Mouse (Mus musculus): Measurements from ENCODE around the gene Cdc45. TPM values are rescaled to one million over a fixed set of nuclear protein-coding genes. Genes with fewer than 3 reads are reported as not detected.

Cdc45 gene
- total and polyA plus RNA-seq, 3 experiments, result 87.4 to 90.2 TPM; not detected in 1

DNA sequence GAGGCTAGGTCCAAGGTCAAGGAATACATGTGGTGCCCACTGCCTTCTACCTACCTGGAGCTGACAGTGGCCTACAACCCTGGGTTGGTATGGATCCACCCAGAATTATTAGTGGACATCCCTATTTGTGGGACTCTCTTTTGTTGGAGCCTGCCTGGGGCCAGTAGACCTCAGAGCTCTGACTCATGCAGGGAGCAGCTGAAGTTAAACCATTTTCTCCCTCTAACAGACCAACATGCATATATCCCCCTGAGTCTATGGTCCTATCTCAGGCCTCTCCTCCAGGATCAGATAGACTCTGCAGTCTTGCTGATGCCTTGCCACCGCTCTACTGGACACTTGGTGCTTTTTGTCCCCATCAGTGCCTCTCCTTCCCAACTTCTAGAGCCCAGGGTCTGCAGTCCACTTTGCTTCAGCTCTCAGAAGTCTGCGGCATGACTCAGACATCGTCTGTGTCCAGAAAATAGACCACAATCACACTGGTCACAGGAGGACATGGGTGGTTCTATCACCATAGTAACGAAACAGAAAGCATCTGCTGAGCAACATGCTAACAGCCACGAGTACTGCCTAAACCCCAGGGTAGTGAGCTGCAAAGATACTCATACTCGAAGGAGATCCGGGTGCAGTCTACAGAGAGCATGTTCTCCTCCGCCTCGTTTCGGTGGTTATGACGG lies 16.4 kb downstream of the Cdc45 start:
- Histone ChIP-seq H3K79me2 (ENCODE audit: control insufficient read depth, insufficient read depth, low read length, poor library complexity) (no peaks in the 10 kb centered on the region), H3K27me3 (ENCODE audit: control insufficient read depth in 1 of 2, insufficient read depth in 2 of 2, low read length in 2 of 2) (no peaks in the 10 kb centered on the region), H3K4me1 (ENCODE audit: control insufficient read depth in 1 of 2, insufficient read depth in 2 of 2, low read length in 2 of 2) (no peaks in the 10 kb centered on the region), H3K9ac (ENCODE audit: control insufficient read depth, low read depth, low read length, poor library complexity, severe bottlenecking) (no peak overlapping the region), H3K36me3 (ENCODE audit: control insufficient read depth in 1 of 2, insufficient read depth in 2 of 2, low read length in 2 of 2) (peaks cover 0 to 11% of the 10 kb centered on the region in 2 experiments; a peak in 2 of 4 replicates), H3K4me3 (ENCODE audit: control insufficient read depth in 1 of 2, insufficient read depth in 1 of 2, low read depth in 2 of 2, low read length in 2 of 2) (no peak overlapping the region), H3K9me3 (replicated peaks; ENCODE audit: insufficient read depth, low read length) (no peaks in the 10 kb centered on the region), H3K27ac (ENCODE audit: control insufficient read depth, low read depth, low read length) (no peak overlapping the region)
- DNase-seq (ENCODE audit: low read depth, low spot score), result no peak
- TF ChIP-seq ZKSCAN1 (IDR thresholded peaks at IDR 0.05; ENCODE audit: low read depth, low read length) (no peak), USF2 (IDR thresholded peaks at IDR 0.05; ENCODE audit: borderline replicate concordance in 1 of 2, insufficient read depth in 1 of 2, low read depth in 1 of 2, low read length in 2 of 2) (no peak), MAFK (IDR thresholded peaks at IDR 0.05; ENCODE audit: borderline replicate concordance, low read depth, low read length) (no peak), MYC (IDR thresholded peaks at IDR 0.05; ENCODE audit: low read depth, low read length) (no peak), ELF1 (IDR thresholded peaks at IDR 0.05; ENCODE audit: low read depth, low read length) (no peak), CTCF (IDR thresholded peaks at IDR 0.05 in 2 of 3, conservative IDR thresholded peaks at IDR 0.05 in 1 of 3; ENCODE audit: control insufficient read depth in 1 of 3, insufficient read depth in 1 of 3, low read depth in 2 of 3, low read length in 3 of 3, poor library complexity in 1 of 3, severe bottlenecking in 1 of 3) (no peak), BHLHE40 (IDR thresholded peaks at IDR 0.05; ENCODE audit: borderline replicate concordance, low read depth, low read length) (no peak), CHD1 (IDR thresholded peaks at IDR 0.05; ENCODE audit: low read depth, low read length) (no peak), ZC3H11A (IDR thresholded peaks at IDR 0.05; ENCODE audit: low read depth, low read length) (no peak), NRF1 (IDR thresholded peaks at IDR 0.05; ENCODE audit: insufficient read depth, low read depth, low read length, poor library complexity, severe bottlenecking) (no peak), POLR2AphosphoS5 (IDR thresholded peaks at IDR 0.05; ENCODE audit: borderline replicate concordance, low read depth, low read length) (no peak), E2F4 (IDR thresholded peaks at IDR 0.05; ENCODE audit: borderline replicate concordance, low read depth, low read length) (no peak), CHD2 (IDR thresholded peaks at IDR 0.05; ENCODE audit: low read length) (no peak)

DNA sequence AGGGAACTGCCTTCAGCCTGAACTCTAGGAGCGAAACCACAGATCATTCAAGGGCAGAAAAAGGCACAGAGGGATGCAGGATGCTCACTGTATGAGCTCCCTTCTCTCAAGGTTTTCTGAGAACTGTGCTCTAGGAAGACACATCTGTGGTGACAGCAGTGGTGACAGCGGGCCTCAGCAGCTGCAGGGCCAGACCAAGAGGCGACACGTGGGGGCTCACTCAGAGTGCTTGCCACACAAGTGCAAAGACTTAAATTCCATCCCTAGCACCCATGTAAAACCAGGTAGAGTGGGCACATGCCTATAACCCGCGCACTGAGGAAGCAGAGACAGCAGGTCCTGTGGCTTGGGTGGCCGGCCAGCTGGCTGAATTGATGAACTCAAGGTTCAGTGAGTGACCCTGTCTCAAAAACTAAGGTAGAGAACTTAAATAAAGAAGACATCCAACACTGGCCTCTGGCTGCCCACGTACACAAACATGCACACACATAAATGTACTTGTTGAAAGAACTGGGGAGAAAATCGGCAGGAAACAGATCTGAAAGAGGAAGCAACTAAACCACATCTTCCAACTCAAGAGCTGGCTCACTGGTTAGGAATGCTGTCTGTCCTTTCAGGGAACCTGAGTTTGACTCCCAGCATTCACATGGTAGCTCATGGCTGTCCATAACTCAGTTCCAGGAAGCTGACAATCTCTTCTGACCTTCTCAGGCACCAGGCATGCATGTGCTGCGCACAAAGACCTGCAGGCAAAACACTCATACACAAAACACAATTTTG lies 23.0 kb downstream of the Cdc45 start:
- TF ChIP-seq TAL1 (IDR thresholded peaks at IDR 0.05; ENCODE audit: low read length) (0 out of 2 replicates have a peak, but pooled peaks have one; percentile 5), CHD1 (IDR thresholded peaks at IDR 0.05; ENCODE audit: low read depth, low read length) (no peak), RCOR1 (IDR thresholded peaks at IDR 0.05; ENCODE audit: low read depth, low read length) (0 out of 2 replicates have a peak, but pooled peaks have one; percentile 26), MAFK (IDR thresholded peaks at IDR 0.05; ENCODE audit: borderline replicate concordance, low read depth, low read length) (no peak), MAZ (IDR thresholded peaks at IDR 0.05; ENCODE audit: low read depth, low read length) (no peak), SIN3A (IDR thresholded peaks at IDR 0.05; ENCODE audit: low read length) (no peak), EP300 (IDR thresholded peaks at IDR 0.05; ENCODE audit: low read depth in 1 of 2, low read length in 2 of 2) (peak; percentile 30 to 48; a peak in 1 of 4 replicates)
- DNase-seq (ENCODE audit: low read depth, low spot score), result peak; percentile 54
- Histone ChIP-seq H3K4me3 (ENCODE audit: control insufficient read depth in 1 of 2, insufficient read depth in 1 of 2, low read depth in 2 of 2, low read length in 2 of 2) (no peak overlapping the region), H3K9ac (ENCODE audit: control insufficient read depth, low read depth, low read length, poor library complexity, severe bottlenecking) (no peak overlapping the region), H3K79me2 (ENCODE audit: control insufficient read depth, insufficient read depth, low read length, poor library complexity) (no peaks in the 10 kb centered on the region), H3K4me1 (ENCODE audit: control insufficient read depth in 1 of 2, insufficient read depth in 2 of 2, low read length in 2 of 2) (peaks cover 0 to 9% of the 10 kb centered on the region in 2 experiments; a peak in 2 of 4 replicates), H3K27me3 (ENCODE audit: control insufficient read depth in 1 of 2, insufficient read depth in 2 of 2, low read length in 2 of 2) (no peaks in the 10 kb centered on the region), H3K27ac (ENCODE audit: control insufficient read depth, low read depth, low read length) (no peak overlapping the region), H3K36me3 (ENCODE audit: control insufficient read depth in 1 of 2, insufficient read depth in 2 of 2, low read length in 2 of 2) (peaks cover 6 to 10% of the 10 kb centered on the region in 2 experiments; a peak in 3 of 4 replicates), H3K9me3 (replicated peaks; ENCODE audit: insufficient read depth, low read length) (no peaks in the 10 kb centered on the region)
